Mouse (Mus musculus) brown adipose tissue, adult 24 weeks (tissue): ENCODE data around the gene Zic1. TPM values are rescaled to one million over a fixed set of nuclear protein-coding genes. Genes with fewer than 3 reads are reported as not detected.

ENCODE experiments used
- H3K27ac ChIP-seq: fragments of 200-500 bp; replicated peaks from 2 replicates; pipeline ENCODE4 v1.5.1; 2012; ENCODE audit warnings: low read depth, mild to moderate bottlenecking, low read length
- H3K4me1 ChIP-seq: fragments of 200-500 bp; 2 replicates; pipeline ENCODE4 v1.6.1; 2012; ENCODE audit warnings: low read length, mixed read lengths; ENCODE audit not compliant: control insufficient read depth, insufficient read depth, insufficient read length
- H3K4me3 ChIP-seq: fragments of 200-500 bp; 2 replicates; pipeline ENCODE4 v1.5.1; 2012; ENCODE audit warnings: low read depth, mild to moderate bottlenecking, low read length, moderate library complexity; ENCODE audit not compliant: insufficient read depth
- polyA plus RNA-seq: library from polyadenylated mRNA; stranded (reverse); fragments of >200 nt; gene quantifications from 2 replicates; pipeline ENCODE4 v1.2.4, GENCODE M21; 2012; ENCODE audit not compliant: missing spikeins, insufficient read depth, insufficient read length

Gene Zic1
- polyA plus RNA-seq, 1 experiment: 4.1 TPM

DNA sequence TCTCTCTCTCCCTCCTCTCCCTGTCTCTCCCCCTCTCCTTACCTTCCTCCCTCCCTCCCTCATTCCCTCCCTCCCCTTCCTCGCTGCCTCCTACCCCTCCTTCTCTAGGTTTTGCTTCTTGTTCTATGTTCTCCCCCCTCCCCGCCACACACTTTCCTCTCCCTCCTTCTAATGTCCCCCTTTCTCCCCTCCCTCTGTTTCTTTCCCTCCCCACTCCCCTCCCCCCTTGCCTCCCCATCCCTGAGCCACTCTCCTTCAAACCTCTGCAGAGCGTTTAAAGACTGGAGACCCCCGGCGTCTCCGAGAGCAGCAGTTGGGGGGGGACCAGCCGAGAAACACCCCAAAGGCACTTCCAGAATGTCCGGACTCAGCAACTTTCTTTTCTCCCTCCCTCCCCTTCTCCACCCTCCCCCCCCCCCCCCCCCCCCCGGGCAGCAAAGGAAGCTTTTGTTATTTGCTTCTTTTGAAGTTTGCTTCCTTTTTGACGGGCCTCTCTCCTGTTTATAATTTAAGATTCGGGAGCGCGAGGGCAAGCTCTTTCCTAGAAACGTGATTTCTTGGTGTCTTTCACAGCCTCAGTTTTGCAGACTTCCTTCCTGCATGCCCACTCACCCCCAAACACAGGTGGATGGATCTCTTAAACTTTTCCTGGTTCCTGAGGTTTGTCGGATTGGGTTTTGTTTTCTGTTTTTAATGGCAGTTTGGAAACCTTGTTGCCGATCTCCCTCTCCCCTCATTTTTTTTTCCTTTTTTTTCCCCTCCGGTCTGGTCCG is 802 bp upstream of the Zic1 start:
- H3K27ac ChIP-seq: no peak overlapping the region
- H3K4me1 ChIP-seq: no peaks in the 10 kb centered on the region
- peak overlapping the region; percentile 72 for H3K4me3 ChIP-seq

- Histone ChIP-seq H3K4me1 (no peaks in the 10 kb centered on the region), H3K27ac (peak overlapping the region; percentile 63), H3K4me3 (peak overlapping the region; percentile 72)
Observed at GRCm38 (mm10) chr9:91364971-91365501, 574 bp downstream of the Zic1 start.

DNA sequence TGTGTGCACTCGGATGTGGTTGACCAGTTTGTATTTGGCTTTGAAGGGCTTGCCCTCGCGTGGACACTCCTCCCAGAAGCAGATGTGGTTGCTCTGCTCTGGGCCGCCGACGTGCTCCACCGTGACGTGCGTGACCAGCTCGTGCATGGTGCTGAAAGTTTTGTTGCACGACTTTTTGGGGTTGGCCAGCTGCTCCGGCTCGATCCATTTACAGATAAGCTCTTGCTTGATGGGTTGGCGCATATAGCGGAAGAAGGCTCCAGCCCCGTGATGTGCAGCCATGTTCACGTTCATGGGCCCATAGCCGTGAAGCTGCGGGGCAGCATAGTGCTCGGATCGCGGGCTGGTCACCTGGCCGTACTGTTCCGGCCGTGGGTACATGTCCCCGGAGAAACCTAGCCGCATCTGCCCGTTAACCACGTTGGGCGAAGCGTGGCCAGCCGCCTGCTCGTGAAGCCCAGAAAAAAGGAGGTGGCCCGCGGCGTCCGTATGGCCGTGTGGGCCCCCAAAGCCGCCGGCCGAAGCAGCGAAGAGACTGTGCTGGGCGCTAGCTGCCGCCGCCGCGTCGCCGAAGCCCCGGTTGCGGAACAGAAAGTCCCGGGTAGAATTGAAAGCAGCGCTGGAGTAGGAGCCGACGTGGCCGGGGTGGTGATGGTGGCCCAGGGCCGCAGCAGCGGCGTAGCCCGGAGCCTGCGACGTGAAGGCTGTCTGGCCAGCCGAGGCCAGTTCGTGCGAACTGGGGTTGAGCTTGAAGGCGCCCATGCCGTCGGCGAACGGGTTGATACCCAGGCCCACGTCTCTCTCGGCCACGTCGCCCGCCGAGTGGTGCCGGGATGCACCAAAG is 1.3 kb downstream of the Zic1 start:
- peak overlapping the region; percentile 63 for H3K27ac ChIP-seq
- no peaks in the 10 kb centered on the region for H3K4me1 ChIP-seq
- peak overlapping the region; percentile 72 for H3K4me3 ChIP-seq

DNA sequence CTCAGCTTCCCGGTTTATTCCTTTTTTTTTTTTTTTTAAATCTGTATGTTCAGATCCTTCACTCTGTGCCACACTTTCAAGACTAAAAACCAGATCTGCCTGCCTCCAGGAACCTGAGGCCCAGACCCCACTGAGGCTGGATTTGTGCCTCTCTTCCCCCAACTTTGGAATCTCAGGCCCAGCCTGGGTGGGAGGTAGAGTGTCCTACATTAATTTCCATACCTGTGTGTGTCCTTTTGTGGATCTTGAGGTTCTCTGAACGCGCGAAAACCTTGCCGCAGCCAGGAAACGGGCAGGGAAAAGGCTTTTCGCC is 1.8 kb downstream of the Zic1 start:
- Histone ChIP-seq H3K4me3 (peak overlapping the region; percentile 72), H3K27ac (peak overlapping the region; percentile 63)

DNA sequence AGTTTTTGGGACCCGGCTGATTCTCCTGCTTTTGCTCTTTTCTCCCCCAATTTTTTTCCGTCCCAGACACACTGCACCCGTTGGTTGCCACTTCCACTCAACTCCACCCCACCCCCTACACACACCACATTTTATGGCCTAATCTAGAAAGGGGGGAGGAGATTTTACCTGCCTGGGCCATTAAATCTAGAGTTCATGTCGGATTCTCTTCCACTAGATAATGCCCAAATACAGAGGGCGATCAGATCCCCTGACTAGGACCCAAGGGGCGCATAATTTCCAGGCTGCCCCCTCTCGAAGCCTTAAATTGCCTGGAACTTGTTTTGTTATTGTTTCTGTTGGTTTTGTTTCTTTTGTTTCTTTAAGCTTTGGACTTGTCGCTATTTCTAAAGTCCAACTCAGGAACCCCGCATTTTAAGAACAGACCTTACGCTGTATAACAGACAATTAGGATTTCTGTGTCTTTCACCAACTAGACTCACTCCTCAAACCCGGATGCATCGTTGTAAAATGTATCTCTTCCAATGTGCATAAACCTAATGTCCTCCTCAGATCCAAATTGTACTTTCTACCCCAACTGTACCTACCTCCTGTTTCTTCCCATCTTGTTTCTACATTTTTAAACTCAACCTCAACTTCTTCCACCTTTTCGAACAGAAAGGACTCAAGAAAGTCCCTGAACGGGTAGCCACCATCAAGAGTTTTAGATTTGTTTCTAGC is 2.4 kb downstream of the Zic1 start:
- no peaks in the 10 kb centered on the region for H3K4me1 ChIP-seq
- peak overlapping the region; percentile 72 for H3K4me3 ChIP-seq
- peak overlapping the region; percentile 63 for H3K27ac ChIP-seq

More for the DNA sequence above, 1.8 kb downstream of the Zic1 start:
- H3K4me1 ChIP-seq: no peaks in the 10 kb centered on the region

DNA sequence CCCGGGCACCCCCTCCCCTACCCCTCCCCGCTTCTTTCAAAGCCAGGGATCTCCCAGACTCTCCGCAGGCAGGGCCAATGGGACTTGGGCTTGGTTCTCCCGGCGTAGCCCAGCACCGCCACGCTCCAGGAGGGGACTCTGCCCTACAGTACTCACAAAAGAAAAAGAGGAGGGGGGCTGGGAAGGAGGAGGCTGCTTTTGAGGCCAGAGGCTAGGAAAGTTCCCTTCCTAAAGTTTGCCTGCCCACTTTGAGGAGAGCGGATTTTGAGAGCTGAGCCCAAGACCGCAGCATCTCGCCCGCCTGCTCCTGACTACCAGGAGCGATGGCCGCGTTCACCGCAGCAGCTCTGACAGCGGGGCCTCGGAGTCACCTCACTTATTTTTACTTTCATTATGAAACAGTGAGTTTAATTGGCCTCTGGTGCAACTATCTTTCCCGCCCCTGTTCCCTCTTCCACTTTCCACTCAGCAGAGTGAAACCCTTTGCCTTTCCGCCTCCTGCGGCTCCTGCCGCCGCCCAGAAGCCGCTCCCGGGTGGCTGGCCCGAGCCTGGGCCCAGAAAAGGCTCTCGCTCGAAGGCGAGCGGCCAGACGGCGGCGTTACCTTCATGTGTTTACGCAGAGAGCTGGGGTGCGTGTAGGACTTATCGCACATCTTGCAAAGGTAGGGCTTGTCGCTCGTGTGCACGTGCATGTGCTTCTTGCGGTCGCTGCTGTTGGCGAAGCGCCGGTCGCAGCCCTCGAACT is 3.6 kb downstream of the Zic1 start, which contains the start of gene Zic4:
Gene Zic4, plus strand, starts transcription at position 558 of the 746 bp plus-strand sequence.
- Histone ChIP-seq H3K4me3 (peak within 1 kb of the TSS; percentile 72), H3K4me1 (no peaks in the 10 kb centered on the region), H3K27ac (peak within 1 kb of the TSS; percentile 82)

- no peaks in the 10 kb centered on the region for H3K4me1 ChIP-seq
- peak overlapping the region; percentile 82 for H3K27ac ChIP-seq
- peak overlapping the region; percentile 60 for H3K4me3 ChIP-seq
Observed at GRCm38 (mm10) chr9:91361033-91361855, 4.4 kb downstream of the Zic1 start.

- no peak overlapping the region; the same call in 1 of the 2 replicates for H3K4me3 ChIP-seq
Observed at GRCm38 (mm10) chr9:91360151-91361032, 5.2 kb downstream of the Zic1 start.

GRCm38 (mm10) chr9:91358851-91359687 is 6.5 kb downstream of the Zic1 start:
- Histone ChIP-seq H3K4me1 (no peaks in the 10 kb centered on the region), H3K4me3 (no peak overlapping the region), H3K27ac (no peak overlapping the region)

More at GRCm38 (mm10) chr9:91360151-91361032, 5.2 kb downstream of the Zic1 start:
- Histone ChIP-seq H3K27ac (no peak overlapping the region), H3K4me1 (no peaks in the 10 kb centered on the region)

GRCm38 (mm10) chr9:91357321-91357720 is 8.3 kb downstream of the Zic1 start:
- H3K4me1 ChIP-seq: no peaks in the 10 kb centered on the region
- no peak overlapping the region for H3K27ac ChIP-seq
- H3K4me3 ChIP-seq: no peak overlapping the region

DNA sequence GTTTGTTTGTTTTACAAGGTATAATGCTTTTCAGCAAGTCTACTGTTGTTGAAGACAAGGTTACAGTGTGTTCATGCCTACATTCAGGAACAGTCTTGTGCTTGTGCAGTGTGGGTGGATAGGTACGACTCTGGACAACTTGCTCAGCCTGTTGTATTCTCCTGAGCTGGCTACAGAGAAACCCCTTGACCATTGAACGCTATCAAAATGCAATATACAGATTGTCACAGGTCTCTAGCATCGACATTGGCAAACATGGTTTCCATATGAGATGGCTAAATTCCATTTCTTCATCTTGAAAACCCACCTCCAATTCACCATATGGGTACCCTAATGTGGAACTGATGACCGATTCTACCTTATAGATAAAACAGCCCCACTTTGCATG is 9.3 kb downstream of the Zic1 start:
- H3K27ac ChIP-seq: no peak overlapping the region
- H3K4me1 ChIP-seq: peaks cover 2% of the 10 kb centered on the region; the same call in 1 of the 2 replicates
- H3K4me3 ChIP-seq: no peak overlapping the region

- peak overlapping the region; percentile 46; the same call in 1 of the 2 replicates for H3K27ac ChIP-seq
- H3K4me1 ChIP-seq: peaks cover 2% of the 10 kb centered on the region; the same call in 1 of the 2 replicates
- peak overlapping the region; percentile 48 for H3K4me3 ChIP-seq
Observed at GRCm38 (mm10) chr9:91355629-91356352, 9.8 kb downstream of the Zic1 start.
